Mouse (Mus musculus) cortical plate, adult 2 months (tissue): ENCODE measurements around the gene Tescl.

ENCODE experiments used
- CTCF ChIP-seq: fragments of 200-500 bp; IDR thresholded peaks from 2 replicates; pipeline ENCODE4 v1.5.1; 2011; ENCODE audit warnings: mild to moderate bottlenecking, control low read depth, low read length; ENCODE audit not compliant: insufficient read depth; ENCODE audit errors: extremely low read depth
- POLR2A ChIP-seq: fragments of 200-500 bp; IDR thresholded peaks from 2 replicates; pipeline ENCODE4 v1.6.1; 2011; ENCODE audit warnings: mild to moderate bottlenecking, low read length, control low read depth; ENCODE audit not compliant: insufficient read depth; ENCODE audit errors: extremely low read depth

DNA sequence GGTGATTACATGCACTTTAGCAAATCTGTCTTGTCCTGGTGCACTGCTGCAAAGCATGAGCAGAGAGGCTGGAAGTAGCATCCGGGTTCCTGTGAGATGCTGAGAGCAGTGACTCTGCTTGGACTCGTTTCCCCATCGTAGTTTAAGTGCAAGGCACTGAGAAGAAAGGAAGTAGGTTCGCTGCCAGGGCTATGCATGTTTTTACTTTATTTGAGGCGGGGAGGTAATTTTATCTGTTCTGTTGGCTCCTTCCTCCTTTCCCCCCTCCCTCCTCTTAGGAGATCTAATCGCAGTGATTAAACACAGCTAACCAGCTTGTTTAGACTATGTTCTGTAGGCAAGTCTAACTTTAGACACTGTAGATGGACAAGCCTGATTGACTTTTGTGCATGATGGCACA is 14.8 kb downstream of the Tescl start:
- no peak for TF ChIP-seq CTCF
- TF ChIP-seq POLR2A: no peak
